Mouse (Mus musculus): ENCODE results near the gene Papln. TPM values are rescaled to one million over a fixed set of nuclear protein-coding genes. Genes with fewer than 3 reads are reported as not detected.

Gene Papln
- polyA plus RNA-seq, 1 experiment from 2014 or later = 2.1 TPM

DNA sequence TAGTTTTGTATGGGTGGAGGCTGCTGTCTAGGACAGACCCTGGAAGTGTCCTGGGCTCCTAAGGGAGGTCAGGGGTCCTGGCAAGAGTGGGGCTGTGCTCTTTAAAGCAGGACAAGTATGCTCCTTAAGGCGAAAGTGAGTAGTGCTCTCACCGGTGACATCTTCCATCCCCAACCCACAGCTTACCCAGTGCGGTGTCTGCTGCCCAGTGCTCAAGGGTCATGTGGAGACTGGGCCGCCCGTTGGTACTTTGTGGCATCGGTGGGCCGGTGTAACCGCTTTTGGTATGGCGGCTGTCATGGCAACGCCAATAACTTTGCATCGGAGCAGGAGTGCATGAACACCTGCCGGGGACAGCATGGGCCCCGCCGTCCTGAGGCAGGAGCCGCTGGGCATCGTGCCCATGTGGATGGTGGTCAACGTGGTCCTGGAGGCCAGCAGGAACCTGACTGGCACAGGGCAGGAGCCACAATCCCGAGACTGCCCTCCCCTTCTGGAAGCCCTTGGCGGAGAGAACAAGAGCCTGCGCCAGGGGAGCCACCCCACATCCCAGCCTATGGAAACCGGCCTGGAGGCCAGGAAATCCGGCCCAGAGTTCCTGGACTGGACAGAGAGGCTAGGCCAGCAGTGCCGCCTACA lies 18.3 kb downstream of the Papln start:
- Histone ChIP-seq H3K27me3 (ENCODE audit: control insufficient read depth, insufficient read depth, low read length) (no peaks in the 10 kb centered on the region), H3K4me3 (ENCODE audit: low read depth, low read length) (no peak overlapping the region), H3K4me1 (replicated peaks; ENCODE audit: control insufficient read depth, insufficient read depth) (no peaks in the 10 kb centered on the region), H3K4me2 (replicated peaks; ENCODE audit: low read depth) (no peak overlapping the region), H3K27ac (replicated peaks) (no peak overlapping the region), H3K9me3 (ENCODE audit: control insufficient read depth, low read length) (no peaks in the 10 kb centered on the region), H3K36me3 (ENCODE audit: control insufficient read depth, insufficient read depth, low read length) (no peaks in the 10 kb centered on the region), H3K9ac (ENCODE audit: low read length) (no peak overlapping the region)
- no peak for DNase-seq (ENCODE audit: low spot score)
- ATAC-seq (ENCODE audit: low FRiP score, low TSS enrichment) = 0 out of 2 replicates have a peak, but pooled peaks have one; percentile 10
- WGBS = 76% methylated on average over 23 of the region's 23 CpGs
- TF ChIP-seq EP300 (optimal IDR thresholded peaks at IDR 0.05) (no peak), CTCF (IDR thresholded peaks at IDR 0.05; ENCODE audit: low read depth) (no peak)

- no peaks in the 10 kb centered on the region for H3K4me1 ChIP-seq (replicated peaks; ENCODE audit: control insufficient read depth, insufficient read depth)
- H3K27me3 ChIP-seq (ENCODE audit: control insufficient read depth, insufficient read depth, low read length) = no peaks in the 10 kb centered on the region
- 83% methylated on average over 10 of the region's 10 CpGs for WGBS
- H3K36me3 ChIP-seq (ENCODE audit: control insufficient read depth, insufficient read depth, low read length) = no peaks in the 10 kb centered on the region
- ATAC-seq (ENCODE audit: low FRiP score, low TSS enrichment) = no peak
- no peak overlapping the region for H3K27ac ChIP-seq (replicated peaks)
- no peak overlapping the region for H3K4me3 ChIP-seq (ENCODE audit: low read depth, low read length)
- no peak overlapping the region for H3K4me2 ChIP-seq (replicated peaks; ENCODE audit: low read depth)
- H3K9ac ChIP-seq (ENCODE audit: low read length) = no peak overlapping the region
- H3K9me3 ChIP-seq (ENCODE audit: control insufficient read depth, low read length) = no peaks in the 10 kb centered on the region
- no peak for TF ChIP-seq EP300 (optimal IDR thresholded peaks at IDR 0.05)
- TF ChIP-seq CTCF (IDR thresholded peaks at IDR 0.05; ENCODE audit: low read depth) = no peak
- no peak for DNase-seq (ENCODE audit: low spot score)
Measured at GRCm38 (mm10) chr12:83782669-83783068, 19.2 kb downstream of the Papln start.

GRCm38 (mm10) chr12:83785305-83785704 lies 21.9 kb downstream of the Papln start:
- 71% methylated on average over 4 of the region's 4 CpGs for WGBS
- H3K27ac ChIP-seq (replicated peaks) = no peak overlapping the region
- no peak for DNase-seq (ENCODE audit: low spot score)
- H3K36me3 ChIP-seq (ENCODE audit: control insufficient read depth, insufficient read depth, low read length) = no peaks in the 10 kb centered on the region
- H3K4me2 ChIP-seq (replicated peaks; ENCODE audit: low read depth) = no peak overlapping the region
- no peaks in the 10 kb centered on the region for H3K4me1 ChIP-seq (replicated peaks; ENCODE audit: control insufficient read depth, insufficient read depth)
- H3K9me3 ChIP-seq (ENCODE audit: control insufficient read depth, low read length) = no peaks in the 10 kb centered on the region
- H3K4me3 ChIP-seq (ENCODE audit: low read depth, low read length) = no peak overlapping the region
- TF ChIP-seq CTCF (IDR thresholded peaks at IDR 0.05; ENCODE audit: low read depth) (no peak), EP300 (optimal IDR thresholded peaks at IDR 0.05) (no peak)
- H3K9ac ChIP-seq (ENCODE audit: low read length) = no peak overlapping the region
- no peak for ATAC-seq (ENCODE audit: low FRiP score, low TSS enrichment)
- H3K27me3 ChIP-seq (ENCODE audit: control insufficient read depth, insufficient read depth, low read length) = no peaks in the 10 kb centered on the region

DNA sequence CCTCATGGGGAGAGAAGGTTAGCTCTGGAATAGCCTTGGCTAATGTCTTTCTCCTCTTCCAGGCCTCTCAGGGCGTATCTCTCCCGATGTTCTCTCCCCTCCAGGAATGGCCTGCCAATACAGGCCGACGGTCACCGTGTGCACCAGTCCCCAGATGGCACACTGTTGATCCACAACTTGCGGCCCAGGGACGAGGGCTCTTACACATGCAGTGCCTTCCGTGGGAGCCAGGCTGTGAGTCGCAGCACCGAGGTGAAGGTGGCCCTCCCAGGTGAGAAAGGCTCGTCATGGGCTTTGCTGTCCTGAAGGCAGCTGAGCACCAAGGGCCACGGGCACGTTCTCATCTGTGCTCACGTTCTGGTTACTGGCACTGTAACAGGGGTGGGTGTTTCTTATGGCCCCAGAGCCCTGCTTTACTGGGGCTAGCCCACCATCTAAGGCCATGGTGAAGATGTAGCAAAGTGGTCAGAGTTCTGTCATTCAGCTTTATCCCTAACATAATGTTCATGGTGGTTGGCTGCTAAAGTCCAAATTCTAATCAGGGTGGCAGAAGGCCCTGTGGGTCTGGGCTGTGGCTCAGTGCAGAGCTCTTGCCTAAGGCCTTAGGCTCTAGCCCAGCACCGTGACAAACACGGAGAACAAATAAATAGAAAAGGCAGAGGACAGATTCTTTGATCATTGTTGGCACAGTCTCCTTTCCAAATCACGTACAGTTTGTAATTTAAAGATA lies 25.8 kb downstream of the Papln start:
- H3K36me3 ChIP-seq (ENCODE audit: control insufficient read depth, insufficient read depth, low read length) = peaks cover 14% of the 10 kb centered on the region
- H3K27ac ChIP-seq (replicated peaks) = no peak overlapping the region
- H3K9me3 ChIP-seq (ENCODE audit: control insufficient read depth, low read length) = no peaks in the 10 kb centered on the region
- 86% methylated on average over 17 of the region's 17 CpGs for WGBS
- H3K27me3 ChIP-seq (ENCODE audit: control insufficient read depth, insufficient read depth, low read length) = no peaks in the 10 kb centered on the region
- H3K4me1 ChIP-seq (replicated peaks; ENCODE audit: control insufficient read depth, insufficient read depth) = no peaks in the 10 kb centered on the region
- no peak overlapping the region for H3K4me2 ChIP-seq (replicated peaks; ENCODE audit: low read depth)
- no peak overlapping the region for H3K9ac ChIP-seq (ENCODE audit: low read length)
- DNase-seq (ENCODE audit: low spot score) (no peak), ATAC-seq (ENCODE audit: low FRiP score, low TSS enrichment) (no peak)
- no peak overlapping the region for H3K4me3 ChIP-seq (ENCODE audit: low read depth, low read length)
- no peak for TF ChIP-seq EP300 (optimal IDR thresholded peaks at IDR 0.05)
- no peak for TF ChIP-seq CTCF (IDR thresholded peaks at IDR 0.05; ENCODE audit: low read depth)

DNA sequence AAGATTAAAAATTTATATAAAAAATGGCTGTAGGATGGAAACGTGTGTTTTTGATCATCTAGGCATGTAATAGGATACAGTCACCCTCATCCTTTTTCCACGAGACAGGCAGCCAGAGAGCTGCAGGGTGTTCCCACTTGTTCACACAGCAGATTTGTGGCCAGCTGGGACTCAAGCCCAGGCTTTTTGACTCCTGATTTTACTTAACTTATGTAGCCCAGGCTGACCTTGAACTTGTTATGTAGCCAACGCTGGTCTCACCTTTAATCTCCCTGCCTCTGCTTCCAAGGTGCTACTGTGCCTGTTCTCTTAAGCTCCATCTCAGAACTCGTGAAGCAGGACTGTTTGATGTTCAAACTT lies 26.3 kb downstream of the Papln start:
- DNase-seq (ENCODE audit: low spot score) = no peak
- no peak overlapping the region for H3K9ac ChIP-seq (ENCODE audit: low read length)
- H3K4me2 ChIP-seq (replicated peaks; ENCODE audit: low read depth) = no peak overlapping the region
- no peaks in the 10 kb centered on the region for H3K9me3 ChIP-seq (ENCODE audit: control insufficient read depth, low read length)
- WGBS = 43% methylated on average over 4 of the region's 4 CpGs
- no peak overlapping the region for H3K4me3 ChIP-seq (ENCODE audit: low read depth, low read length)
- TF ChIP-seq CTCF (IDR thresholded peaks at IDR 0.05; ENCODE audit: low read depth) (no peak), EP300 (optimal IDR thresholded peaks at IDR 0.05) (no peak)
- no peak for ATAC-seq (ENCODE audit: low FRiP score, low TSS enrichment)
- H3K4me1 ChIP-seq (replicated peaks; ENCODE audit: control insufficient read depth, insufficient read depth) = no peaks in the 10 kb centered on the region
- no peak overlapping the region for H3K27ac ChIP-seq (replicated peaks)
- peaks cover 14% of the 10 kb centered on the region for H3K36me3 ChIP-seq (ENCODE audit: control insufficient read depth, insufficient read depth, low read length)
- no peaks in the 10 kb centered on the region for H3K27me3 ChIP-seq (ENCODE audit: control insufficient read depth, insufficient read depth, low read length)

GRCm38 (mm10) chr12:83790749-83791148 lies 27.3 kb downstream of the Papln start:
- H3K4me3 ChIP-seq (ENCODE audit: low read depth, low read length) = no peak overlapping the region
- peaks cover 21% of the 10 kb centered on the region for H3K36me3 ChIP-seq (ENCODE audit: control insufficient read depth, insufficient read depth, low read length)

More at GRCm38 (mm10) chr12:83790749-83791148, 27.3 kb downstream of the Papln start:
- no peaks in the 10 kb centered on the region for H3K27me3 ChIP-seq (ENCODE audit: control insufficient read depth, insufficient read depth, low read length)
- no peaks in the 10 kb centered on the region for H3K4me1 ChIP-seq (replicated peaks; ENCODE audit: control insufficient read depth, insufficient read depth)
- H3K27ac ChIP-seq (replicated peaks) = no peak overlapping the region
- no peaks in the 10 kb centered on the region for H3K9me3 ChIP-seq (ENCODE audit: control insufficient read depth, low read length)
- DNase-seq (ENCODE audit: low spot score) (no peak), ATAC-seq (ENCODE audit: low FRiP score, low TSS enrichment) (no peak)
- no peak overlapping the region for H3K9ac ChIP-seq (ENCODE audit: low read length)
- 69% methylated on average over 4 of the region's 4 CpGs for WGBS
- no peak overlapping the region for H3K4me2 ChIP-seq (replicated peaks; ENCODE audit: low read depth)
- TF ChIP-seq CTCF (IDR thresholded peaks at IDR 0.05; ENCODE audit: low read depth) (no peak), EP300 (optimal IDR thresholded peaks at IDR 0.05) (no peak)

Measured in stomach, postnatal 0 days (tissue).